Mouse (Mus musculus) thymus, adult 2 months (tissue): ENCODE data around the gene P2ry12.

Experiments
- CTCF ChIP-seq: fragments of 200-500 bp; IDR thresholded peaks from 2 replicates; pipeline ENCODE4 v1.5.1; 2012; ENCODE audit warnings: mild to moderate bottlenecking, control low read depth, low read length, moderate library complexity, borderline replicate concordance; ENCODE audit not compliant: control insufficient read depth, poor library complexity, insufficient read depth; ENCODE audit errors: extremely low read depth
- POLR2A ChIP-seq: fragments of 200-500 bp; IDR thresholded peaks from 2 replicates; pipeline ENCODE4 v1.6.1; 2012; ENCODE audit warnings: mild to moderate bottlenecking, low read length, control low read depth, moderate library complexity; ENCODE audit not compliant: control insufficient read depth, poor library complexity, insufficient read depth; ENCODE audit errors: extremely low read depth

DNA sequence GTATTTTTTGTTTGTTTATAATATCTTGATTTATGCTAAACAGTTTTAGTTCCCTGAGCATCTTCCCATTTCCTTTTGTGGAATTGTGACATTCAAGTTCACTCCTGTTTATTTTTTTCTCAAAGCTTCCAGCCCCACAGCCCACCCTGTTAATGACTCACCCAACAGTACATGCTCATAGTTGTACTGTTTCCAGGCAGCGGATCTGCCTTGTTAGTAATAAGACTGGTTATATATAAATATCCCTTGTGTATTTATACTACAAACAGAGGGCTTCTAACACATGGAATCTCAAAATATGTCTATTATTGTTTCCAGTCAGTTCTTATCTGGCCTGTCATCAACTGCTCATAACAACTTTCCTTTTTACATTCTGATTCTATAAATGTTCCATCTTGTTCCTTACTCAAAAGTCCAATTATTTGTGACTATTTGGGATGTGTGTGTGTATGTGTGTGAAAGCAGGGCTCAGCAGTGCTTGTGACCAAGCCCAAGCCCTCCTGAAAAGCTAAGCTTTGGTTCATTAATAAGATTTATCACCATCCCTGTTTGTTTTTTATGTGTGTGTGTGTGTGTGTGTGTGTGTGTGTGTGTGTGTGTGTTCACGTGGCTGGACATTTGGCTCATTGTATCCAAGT, 95.1 kb downstream of the P2ry12 start:
- TF ChIP-seq CTCF = no peak
- no peak for TF ChIP-seq POLR2A
